Mouse (Mus musculus): ENCODE results near the gene Gm10974. TPM values are rescaled to one million over a fixed set of nuclear protein-coding genes. Genes with fewer than 3 reads are reported as not detected.

Gene Gm10974
- polyA plus RNA-seq, 1 experiment from 2014 or later, result not detected

- Histone ChIP-seq H3K9me3 (ENCODE audit: control insufficient read depth) (no peaks in the 10 kb centered on the region), H3K9ac (ENCODE audit: low read depth, low read length) (no peak overlapping the region), H3K4me1 (replicated peaks; ENCODE audit: control insufficient read depth, insufficient read depth, low read length) (0 out of 2 replicates have a peak, but pooled peaks cover 4% of the 10 kb centered on the region), H3K4me2 (replicated peaks; ENCODE audit: low read depth) (no peak overlapping the region), H3K36me3 (ENCODE audit: control insufficient read depth, insufficient read depth) (peaks cover 8% of the 10 kb centered on the region; the same call in 1 of the 2 replicates), H3K27me3 (replicated peaks; ENCODE audit: control insufficient read depth, insufficient read depth, low read length) (no peaks in the 10 kb centered on the region), H3K4me3 (ENCODE audit: low read depth, low read length) (no peak overlapping the region), H3K27ac (ENCODE audit: low read depth, low read length) (no peak overlapping the region)
- WGBS, result 70% methylated on average over 10 of the region's 10 CpGs
- ATAC-seq, result 0 out of 2 replicates have a peak, but pooled peaks have one; percentile 29
- TF ChIP-seq CTCF (IDR thresholded peaks at IDR 0.05; ENCODE audit: low read depth), result no peak
These were observed 10.9 kb downstream of the Gm10974 start for GRCm38 (mm10) chr7:66376560-66376959.

- peak overlapping the region; percentile 36 for H3K27ac ChIP-seq (ENCODE audit: low read depth, low read length)
These were observed 18.5 kb downstream of the Gm10974 start for GRCm38 (mm10) chr7:66384213-66384612.

GRCm38 (mm10) chr7:66384891-66385290, 19.2 kb downstream of the Gm10974 start:
- Histone ChIP-seq H3K36me3 (ENCODE audit: control insufficient read depth, insufficient read depth) (peaks cover 5% of the 10 kb centered on the region; the same call in 1 of the 2 replicates), H3K9ac (ENCODE audit: low read depth, low read length) (no peak overlapping the region), H3K4me3 (ENCODE audit: low read depth, low read length) (no peak overlapping the region), H3K27ac (ENCODE audit: low read depth, low read length) (no peak overlapping the region; the same call in 1 of the 2 replicates), H3K4me2 (replicated peaks; ENCODE audit: low read depth) (no peak overlapping the region), H3K27me3 (replicated peaks; ENCODE audit: control insufficient read depth, insufficient read depth, low read length) (no peaks in the 10 kb centered on the region), H3K9me3 (ENCODE audit: control insufficient read depth) (no peaks in the 10 kb centered on the region), H3K4me1 (replicated peaks; ENCODE audit: control insufficient read depth, insufficient read depth, low read length) (peaks cover 3% of the 10 kb centered on the region; the same call in 1 of the 2 replicates)
- 79% methylated on average over 8 of the region's 8 CpGs for WGBS
- no peak for TF ChIP-seq CTCF (IDR thresholded peaks at IDR 0.05; ENCODE audit: low read depth)
- no peak for ATAC-seq

More at GRCm38 (mm10) chr7:66384213-66384612, 18.5 kb downstream of the Gm10974 start:
- ATAC-seq, result no peak
- Histone ChIP-seq H3K4me2 (replicated peaks; ENCODE audit: low read depth) (peak overlapping the region; percentile 33; the same call in 1 of the 2 replicates), H3K27me3 (replicated peaks; ENCODE audit: control insufficient read depth, insufficient read depth, low read length) (no peaks in the 10 kb centered on the region), H3K9ac (ENCODE audit: low read depth, low read length) (no peak overlapping the region), H3K4me1 (replicated peaks; ENCODE audit: control insufficient read depth, insufficient read depth, low read length) (peaks cover 3% of the 10 kb centered on the region; the same call in 1 of the 2 replicates), H3K4me3 (ENCODE audit: low read depth, low read length) (no peak overlapping the region), H3K9me3 (ENCODE audit: control insufficient read depth) (no peaks in the 10 kb centered on the region), H3K36me3 (ENCODE audit: control insufficient read depth, insufficient read depth) (peaks cover 8% of the 10 kb centered on the region; the same call in 1 of the 2 replicates)
- TF ChIP-seq CTCF (IDR thresholded peaks at IDR 0.05; ENCODE audit: low read depth), result no peak
- WGBS, result 27% methylated on average over 5 of the region's 5 CpGs

GRCm38 (mm10) chr7:66385826-66386225, 20.1 kb downstream of the Gm10974 start:
- Histone ChIP-seq H3K9me3 (ENCODE audit: control insufficient read depth) (no peaks in the 10 kb centered on the region), H3K4me2 (replicated peaks; ENCODE audit: low read depth) (no peak overlapping the region), H3K36me3 (ENCODE audit: control insufficient read depth, insufficient read depth) (0 out of 2 replicates have a peak, but pooled peaks cover under 1% of the 10 kb centered on the region), H3K27ac (ENCODE audit: low read depth, low read length) (no peak overlapping the region), H3K9ac (ENCODE audit: low read depth, low read length) (no peak overlapping the region), H3K27me3 (replicated peaks; ENCODE audit: control insufficient read depth, insufficient read depth, low read length) (no peaks in the 10 kb centered on the region), H3K4me1 (replicated peaks; ENCODE audit: control insufficient read depth, insufficient read depth, low read length) (peaks cover 3% of the 10 kb centered on the region; the same call in 1 of the 2 replicates), H3K4me3 (ENCODE audit: low read depth, low read length) (no peak overlapping the region)
- 89% methylated on average over 12 of the region's 12 CpGs for WGBS
- no peak for TF ChIP-seq CTCF (IDR thresholded peaks at IDR 0.05; ENCODE audit: low read depth)
- no peak for ATAC-seq

- WGBS, result 92% methylated on average over 6 of the region's 6 CpGs
- Histone ChIP-seq H3K27me3 (replicated peaks; ENCODE audit: control insufficient read depth, insufficient read depth, low read length) (no peaks in the 10 kb centered on the region), H3K4me1 (replicated peaks; ENCODE audit: control insufficient read depth, insufficient read depth, low read length) (peaks cover 3% of the 10 kb centered on the region; the same call in 1 of the 2 replicates), H3K9ac (ENCODE audit: low read depth, low read length) (no peak overlapping the region), H3K27ac (ENCODE audit: low read depth, low read length) (no peak overlapping the region), H3K36me3 (ENCODE audit: control insufficient read depth, insufficient read depth) (no peaks in the 10 kb centered on the region), H3K4me2 (replicated peaks; ENCODE audit: low read depth) (no peak overlapping the region; the same call in 1 of the 2 replicates), H3K4me3 (ENCODE audit: low read depth, low read length) (no peak overlapping the region), H3K9me3 (ENCODE audit: control insufficient read depth) (no peaks in the 10 kb centered on the region)
- no peak for ATAC-seq
- TF ChIP-seq CTCF (IDR thresholded peaks at IDR 0.05; ENCODE audit: low read depth), result no peak
These were observed 20.7 kb downstream of the Gm10974 start for GRCm38 (mm10) chr7:66386411-66386810.

GRCm38 (mm10) chr7:66387419-66387812, 21.7 kb downstream of the Gm10974 start:
- 2% methylated on average over 13 of the region's 13 CpGs for WGBS
- H3K9me3 ChIP-seq (ENCODE audit: control insufficient read depth), result no peaks in the 10 kb centered on the region
- peak overlapping the region; percentile 95 for H3K4me2 ChIP-seq (replicated peaks; ENCODE audit: low read depth)
- H3K36me3 ChIP-seq (ENCODE audit: control insufficient read depth, insufficient read depth), result no peaks in the 10 kb centered on the region
- peak overlapping the region; percentile 67 for H3K4me3 ChIP-seq (ENCODE audit: low read depth, low read length)
- no peak for TF ChIP-seq CTCF (IDR thresholded peaks at IDR 0.05; ENCODE audit: low read depth)
- ATAC-seq, result no peak
- peak overlapping the region; percentile 90 for H3K9ac ChIP-seq (ENCODE audit: low read depth, low read length)
- peaks cover 3% of the 10 kb centered on the region; the same call in 1 of the 2 replicates for H3K4me1 ChIP-seq (replicated peaks; ENCODE audit: control insufficient read depth, insufficient read depth, low read length)
- H3K27ac ChIP-seq (ENCODE audit: low read depth, low read length), result peak overlapping the region; percentile 82
- H3K27me3 ChIP-seq (replicated peaks; ENCODE audit: control insufficient read depth, insufficient read depth, low read length), result no peaks in the 10 kb centered on the region

Measured in intestine, postnatal 0 days (tissue).